ENCODE assay signal across 12 mouse cellular contexts in genomic region chr2:173047471-173047870, GRCm38 (mm10). TPM values are rescaled to one million over a fixed set of nuclear protein-coding genes. Genes with fewer than 3 reads are reported as not detected.
DNase-seq lines count a peak whose midpoint lies in the region; ATAC-seq and TF ChIP-seq lines count a peak whose summit lies in the region.
"Had no signal": no experiment of that assay in that cellular context is flagged by ENCODE, and none has a peak within 500 bp of the region (broad histone marks: within the 10 kb centered on the region; RNA-seq: fewer than 3 reads in every experiment).

No protein-coding gene starts in this region.

- TF ChIP-seq CTCF in midbrain, postnatal 0 days (IDR thresholded peaks at IDR 0.05), result no peak

- DNase-seq in heart, adult 11 months, result peak; percentile 89
- DNase-seq in heart, postnatal 25 days (ENCODE audit: low spot score), result no peak
- DNase-seq in midbrain, postnatal 0 days (ENCODE audit: low spot score), result no peak
- DNase-seq in kidney, postnatal 10 days, result peak; percentile 47
- DNase-seq in layer of hippocampus, adult 9-11 months, result no peak
- no peak for DNase-seq in lung, adult 18-20 months
- DNase-seq: adrenal gland, postnatal 36 days; cerebellum, adult 11 months; lung, adult 2 months had no signal

- no peaks in the 10 kb centered on the region for H3K4me1 ChIP-seq in midbrain, embryonic 16.5 days (ENCODE audit: control insufficient read depth, insufficient read depth, low read length)
- no peaks in the 10 kb centered on the region for H3K4me1 ChIP-seq in midbrain, postnatal 0 days (ENCODE audit: insufficient read depth, low read length)
- H3K4me1 ChIP-seq in liver, embryonic 16.5 days (ENCODE audit: control insufficient read depth, low read depth, low read length), result peaks cover 62% of the 10 kb centered on the region

- ATAC-seq in midbrain, embryonic 16.5 days, result no peak
- no peak for ATAC-seq in midbrain, postnatal 0 days (ENCODE audit: low FRiP score)
- ATAC-seq in liver, embryonic 16.5 days (ENCODE audit: low read depth), result no peak

- WGBS in midbrain, embryonic 16.5 days, result 42% methylated on average over 5 of the region's 5 CpGs
- WGBS in midbrain, postnatal 0 days, result 44% methylated on average over 5 of the region's 5 CpGs
- 49% methylated on average over 5 of the region's 5 CpGs for WGBS in liver, embryonic 16.5 days (ENCODE audit: insufficient replicate concordance)

- intact Hi-C loops in heart, postnatal 25 days (cut with DNase I), result no loop called here

- H3K27me3 ChIP-seq in midbrain, embryonic 16.5 days (ENCODE audit: control insufficient read depth, insufficient read depth, low read depth, low read length), result no peaks in the 10 kb centered on the region
- H3K27me3 ChIP-seq in midbrain, postnatal 0 days (ENCODE audit: insufficient read depth, low read length), result no peaks in the 10 kb centered on the region
- no peaks in the 10 kb centered on the region for H3K27me3 ChIP-seq in liver, embryonic 16.5 days (ENCODE audit: control insufficient read depth, insufficient read depth, low read depth, low read length)
- H3K27me3 ChIP-seq: neural tube, embryonic 12.5 days had no signal

- H3K4me2 ChIP-seq in midbrain, embryonic 16.5 days (ENCODE audit: low read length), result no peak overlapping the region
- no peak overlapping the region for H3K4me2 ChIP-seq in midbrain, postnatal 0 days (ENCODE audit: low read depth, low read length, poor library complexity, severe bottlenecking)
- H3K4me2 ChIP-seq in liver, embryonic 16.5 days (ENCODE audit: low read depth, low read length), result peak overlapping the region; percentile 40; the same call in 1 of the 2 replicates
- H3K4me2 ChIP-seq: neural tube, embryonic 12.5 days had no signal

- H3K36me3 ChIP-seq in midbrain, embryonic 16.5 days (ENCODE audit: control insufficient read depth, insufficient read depth, low read length), result no peaks in the 10 kb centered on the region
- no peaks in the 10 kb centered on the region for H3K36me3 ChIP-seq in midbrain, postnatal 0 days (ENCODE audit: insufficient read depth, low read length)
- H3K36me3 ChIP-seq in liver, embryonic 16.5 days (ENCODE audit: control insufficient read depth, insufficient read depth), result no peaks in the 10 kb centered on the region; the same call in 1 of the 2 replicates
- H3K36me3 ChIP-seq: neural tube, embryonic 12.5 days had no signal

- no peak overlapping the region for H3K27ac ChIP-seq in midbrain, embryonic 16.5 days (ENCODE audit: low read length)
- no peak overlapping the region for H3K27ac ChIP-seq in midbrain, postnatal 0 days (ENCODE audit: low read depth, low read length)
- H3K27ac ChIP-seq in liver, embryonic 16.5 days (ENCODE audit: low read length), result peak overlapping the region; percentile 74
- H3K27ac ChIP-seq: neural tube, embryonic 12.5 days had no signal

- 0 out of 2 replicates have a peak overlapping the region, but pooled peaks have one; percentile 6 for H3K9ac ChIP-seq in midbrain, embryonic 16.5 days (ENCODE audit: low read depth, low read length)
- no peak overlapping the region for H3K9ac ChIP-seq in midbrain, postnatal 0 days (replicated peaks; ENCODE audit: low read length, poor library complexity, severe bottlenecking)
- H3K9ac ChIP-seq in liver, embryonic 16.5 days (ENCODE audit: low read depth, low read length), result no peak overlapping the region
- H3K9ac ChIP-seq: neural tube, embryonic 12.5 days had no signal

- H3K9me3 ChIP-seq in midbrain, embryonic 16.5 days (replicated peaks; ENCODE audit: control insufficient read depth, low read length, poor library complexity, severe bottlenecking), result no peaks in the 10 kb centered on the region
- H3K9me3 ChIP-seq in midbrain, postnatal 0 days (ENCODE audit: low read length), result no peaks in the 10 kb centered on the region
- no peaks in the 10 kb centered on the region for H3K9me3 ChIP-seq in liver, embryonic 16.5 days (replicated peaks; ENCODE audit: control insufficient read depth, low read length)
- H3K9me3 ChIP-seq: neural tube, embryonic 12.5 days had no signal

- H3K4me3 ChIP-seq in midbrain, embryonic 16.5 days (ENCODE audit: low read depth, low read length), result no peak overlapping the region
- no peak overlapping the region for H3K4me3 ChIP-seq in midbrain, postnatal 0 days (ENCODE audit: low read depth, low read length)
- no peak overlapping the region for H3K4me3 ChIP-seq in liver, embryonic 16.5 days (ENCODE audit: low read depth, low read length)
- H3K4me3 ChIP-seq: neural tube, embryonic 12.5 days had no signal

RNA-seq across cellular contexts. Expression of gene Rbm38, which starts 27.2 kb away (rescaled TPM):
- 100 to 1,000 TPM; 167 to 223 TPM for total RNA-seq in heart, postnatal 25 days (2021)
- 9.9 and 12.9 TPM in 2 replicates for polyA plus RNA-seq in midbrain, embryonic 16.5 days (2015; fragmentation: Nextera tagmentation; extraction: Ambion mirVana)
- 7.6 and 8.4 TPM in 2 replicates for total RNA-seq in midbrain, postnatal 0 days (2014; rRNA removed)
- 7.3 and 7.4 TPM in 2 replicates for polyA plus RNA-seq in midbrain, postnatal 0 days (2015; fragmentation: Nextera tagmentation; extraction: Ambion mirVana)
- 279 and 350 TPM in 2 replicates for polyA plus RNA-seq in liver, embryonic 16.5 days (2015; fragmentation: Nextera tagmentation; extraction: Ambion mirVana)

RNA-seq across cellular contexts. Expression of gene Rae1, which starts 47.6 kb away (rescaled TPM):
- total RNA-seq in heart, postnatal 25 days (2021), result 10 to 100 TPM; 24.4 to 25.3 TPM
- polyA plus RNA-seq in midbrain, embryonic 16.5 days (2015; fragmentation: Nextera tagmentation; extraction: Ambion mirVana), result 115 and 118 TPM in 2 replicates
- 93.8 and 98.3 TPM in 2 replicates for total RNA-seq in midbrain, postnatal 0 days (2014; rRNA removed)
- 127 and 130 TPM in 2 replicates for polyA plus RNA-seq in midbrain, postnatal 0 days (2015; fragmentation: Nextera tagmentation; extraction: Ambion mirVana)
- 55.2 and 56.6 TPM in 2 replicates for polyA plus RNA-seq in liver, embryonic 16.5 days (2015; fragmentation: Nextera tagmentation; extraction: Ambion mirVana)

Comparison
In these comparisons a context has a peak if more than half of its experiments do, and no peak if none do; other contexts are left out.
1. DNase-seq: peak in heart, adult 11 months (single experiment) and kidney, postnatal 10 days (single experiment); none in heart, postnatal 25 days (single experiment), midbrain, postnatal 0 days (single experiment), layer of hippocampus, adult 9-11 months (single experiment) and lung, adult 18-20 months (0 of 2).
2. RNA of gene Rbm38, which starts 27.2 kb away (polyA plus RNA-seq): 279 to 350 TPM in liver, embryonic 16.5 days; 9.9 to 12.9 TPM in midbrain, embryonic 16.5 days and 7.3 to 7.4 TPM in midbrain, postnatal 0 days; every median in the first group is over 10 times any median in the second.